Mouse (Mus musculus) adrenal gland, postnatal 14 days (tissue): Measurements from ENCODE around the gene Ube2c. TPM values are rescaled to one million over a fixed set of nuclear protein-coding genes. Genes with fewer than 3 reads are reported as not detected.

Experiments used
- DNase-seq: peaks from one replicate; pipeline ENCODE4 v3.0.0; 2021; ENCODE audit warnings: mixed read lengths
- total RNA-seq: library from RNA; stranded (reverse); gene quantifications from 2 replicates; pipeline ENCODE4 v1.2.3, GENCODE M21; 2021

Gene Ube2c
- total RNA-seq, 1 experiment from 2014 or later, result 36.0 TPM

DNA sequence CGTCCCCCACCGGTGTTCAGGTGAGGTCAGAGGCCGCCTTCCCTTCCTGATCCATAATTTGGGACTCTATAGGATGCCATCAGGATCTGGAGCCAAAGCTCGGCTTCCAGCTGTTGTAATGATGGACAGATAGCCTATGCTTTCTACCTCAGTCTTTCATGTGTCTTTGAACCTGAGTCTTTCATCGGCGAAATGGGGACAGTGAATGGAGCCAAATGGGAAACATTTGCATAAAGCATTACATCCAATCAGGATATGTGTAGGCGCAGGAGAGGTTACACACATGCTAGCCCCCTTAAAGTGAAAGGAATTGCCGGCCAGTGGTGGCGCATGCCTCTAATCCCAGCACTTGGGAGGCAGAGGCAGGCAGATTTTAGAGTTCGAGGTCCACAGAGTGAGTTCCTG lies 53.5 kb downstream of the Ube2c start:
- peak; percentile 30 for DNase-seq

DNA sequence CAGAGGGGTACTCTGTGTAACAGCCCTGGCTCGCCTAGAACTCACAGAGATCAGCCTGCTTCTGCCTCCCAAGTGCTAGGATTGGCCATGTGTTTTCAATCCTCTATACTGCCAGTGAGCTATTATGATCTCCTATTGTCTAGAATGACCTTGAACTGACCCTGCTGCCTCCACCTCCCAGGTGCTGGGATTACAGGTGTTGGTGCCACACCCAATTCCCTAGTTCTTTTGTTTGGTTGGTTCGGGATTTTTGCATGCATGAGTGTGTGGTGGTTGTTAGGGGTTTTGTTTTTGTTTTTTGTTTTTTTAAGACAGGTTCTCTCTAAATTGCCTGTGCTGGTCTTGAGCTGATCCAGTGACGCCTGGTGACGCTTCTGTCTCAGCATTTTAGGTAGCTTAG lies 54.3 kb downstream of the Ube2c start:
- DNase-seq, result no peak

DNA sequence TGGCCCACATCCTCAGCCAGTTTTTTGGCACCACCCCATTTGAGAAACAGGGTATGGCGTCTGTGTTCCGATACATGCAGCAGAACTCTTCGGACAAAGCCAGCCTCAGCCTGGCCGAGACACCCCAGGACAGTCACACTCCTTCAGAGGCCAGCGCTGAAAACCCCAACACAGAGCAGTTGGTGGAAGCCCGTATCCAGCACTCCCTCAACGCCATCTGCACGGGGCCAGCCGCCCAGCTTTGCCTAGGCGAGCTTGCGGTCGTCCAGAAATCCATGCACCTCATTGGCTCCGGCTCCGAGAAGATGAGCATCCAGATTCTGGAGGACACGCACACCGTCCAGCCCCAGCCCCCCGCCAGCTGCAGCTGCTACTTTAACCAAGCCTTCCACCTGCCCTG lies 55.8 kb downstream of the Ube2c start:
- DNase-seq, result no peak

DNA sequence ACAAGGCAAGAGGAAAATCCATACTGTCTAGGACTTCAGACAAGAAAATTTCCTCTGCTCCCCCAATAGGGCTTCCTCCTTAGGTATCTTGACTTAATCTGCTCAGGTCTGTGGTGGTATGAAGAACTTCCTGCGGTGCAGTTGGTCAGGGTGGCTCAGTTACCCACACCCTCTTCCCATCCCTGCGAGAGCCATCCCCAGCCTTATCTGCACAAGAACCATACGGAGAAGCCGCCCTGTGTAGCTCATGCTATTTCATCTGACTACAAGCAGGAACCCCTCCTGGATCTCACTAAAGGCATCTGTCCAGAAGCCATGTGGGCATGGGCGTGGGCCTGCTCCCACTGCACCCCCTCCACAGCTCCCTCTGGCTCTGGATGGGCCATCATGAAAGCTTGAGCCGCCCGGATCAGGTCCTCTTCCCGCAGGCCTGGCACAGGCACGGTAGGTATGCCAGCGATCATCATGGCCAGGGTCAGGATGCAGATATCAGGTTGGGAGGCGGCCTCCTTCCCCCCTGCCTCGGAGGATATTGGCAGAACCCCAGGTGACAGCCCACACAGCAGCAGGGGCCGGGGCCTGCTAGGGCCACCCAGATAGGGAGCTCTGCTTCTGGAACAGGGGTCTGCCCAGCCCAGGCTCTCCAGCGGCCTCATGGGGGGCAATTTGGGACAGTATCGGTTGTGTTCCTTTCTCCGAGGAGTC lies 57.6 kb downstream of the Ube2c start:
- no peak for DNase-seq

Other genes with a start within 250 kb of the Ube2c start
- 2.1 TPM in 1 of 2 replicates, not detected in the other for gene Wfdc2, start 207.5 kb upstream of the Ube2c start, total RNA-seq
- gene Spint3, start 196.4 kb upstream of the Ube2c start, total RNA-seq, result not detected in 2 replicates
- 0.49 and 1.2 TPM in 2 replicates for gene Wfdc6a, start 184.5 kb upstream of the Ube2c start, total RNA-seq
- not detected in 2 replicates for gene Eppin, start 176.3 kb upstream of the Ube2c start, total RNA-seq
- gene Wfdc6b, start 156.4 kb upstream of the Ube2c start, total RNA-seq, result not detected in 2 replicates
- 0.23 TPM in 1 of 2 replicates, not detected in the other for gene Wfdc8, start 156.3 kb upstream of the Ube2c start, total RNA-seq
- gene Wfdc16, start 131.1 kb upstream of the Ube2c start, total RNA-seq, result not detected in 2 replicates
- not detected in 2 replicates for gene Wfdc10, start 113.9 kb upstream of the Ube2c start, total RNA-seq
- not detected in 2 replicates for gene Wfdc9, start 113.3 kb upstream of the Ube2c start, total RNA-seq
- not detected in 2 replicates for gene Wfdc11, start 95.8 kb upstream of the Ube2c start, total RNA-seq
- gene Wfdc13, start 84.8 kb upstream of the Ube2c start, total RNA-seq, result not detected in 2 replicates
- not detected in 2 replicates for gene Spint4, start 71.4 kb upstream of the Ube2c start, total RNA-seq
- gene Spint5, start 54.6 kb upstream of the Ube2c start, total RNA-seq, result not detected in 2 replicates
- 0.59 TPM in 1 of 2 replicates, not detected in the other for gene Wfdc3, start 24.0 kb upstream of the Ube2c start, total RNA-seq
- 39.6 and 47.3 TPM in 2 replicates for gene Dnttip1, start 23.9 kb upstream of the Ube2c start, total RNA-seq
- 1.0 TPM in 1 of 2 replicates, not detected in the other for gene Tnnc2, start 10.1 kb downstream of the Ube2c start, total RNA-seq
- 35.7 and 46.2 TPM in 2 replicates for gene Snx21, start 15.9 kb downstream of the Ube2c start, total RNA-seq
- gene Acot8, start 35.0 kb downstream of the Ube2c start, total RNA-seq, result 25.7 and 28.9 TPM in 2 replicates
- 4.9 and 5.1 TPM in 2 replicates for gene Zswim3, start 35.2 kb downstream of the Ube2c start, total RNA-seq
- 7.0 and 8.9 TPM in 2 replicates for gene Zswim1, start 52.8 kb downstream of the Ube2c start, total RNA-seq
- not detected in 2 replicates for gene Spata25, start 58.6 kb downstream of the Ube2c start, total RNA-seq
- gene Ctsa, start 63.0 kb downstream of the Ube2c start, total RNA-seq, result 104 and 116 TPM in 2 replicates
- 2.4 and 3.5 TPM in 2 replicates for gene Neurl2, start 63.6 kb downstream of the Ube2c start, total RNA-seq
- 35.4 and 36.2 TPM in 2 replicates for gene Pltp, start 87.8 kb downstream of the Ube2c start, total RNA-seq
- gene Pcif1, start 109.4 kb downstream of the Ube2c start, total RNA-seq, result 42.3 and 54.0 TPM in 2 replicates
- gene Zfp335, start 141.9 kb downstream of the Ube2c start, total RNA-seq, result 17.3 and 19.4 TPM in 2 replicates
- 1.7 and 2.0 TPM in 2 replicates for gene Mmp9, start 170.9 kb downstream of the Ube2c start, total RNA-seq
- gene Slc12a5, start 190.9 kb downstream of the Ube2c start, total RNA-seq, result 8.4 and 8.7 TPM in 2 replicates